9 mouse cellular contexts compared by ENCODE assay signal in genomic region chr2:38433736-38434135, GRCm38 (mm10).
A peak's percentile ranks its signal among the peaks of the same experiment; 100 is the strongest.
DNase-seq lines count a peak whose midpoint lies in the region; ATAC-seq and TF ChIP-seq lines count a peak whose summit lies in the region.
"Had no signal": no experiment of that assay in that cellular context is flagged by ENCODE, and none has a peak within 500 bp of the region (broad histone marks: within the 10 kb centered on the region; RNA-seq: fewer than 3 reads in every experiment).

No protein-coding gene starts in this region.

- no peak overlapping the region for H3K9ac ChIP-seq in hindbrain, postnatal 0 days (replicated peaks; ENCODE audit: low read length)
- H3K9ac ChIP-seq in CH12.LX (ENCODE audit: insufficient read depth, low read depth): no peak overlapping the region
- no peak overlapping the region for H3K9ac ChIP-seq in hindbrain, embryonic 14.5 days
- H3K9ac ChIP-seq: embryonic facial prominence, embryonic 13.5 days had no signal

- no peaks in the 10 kb centered on the region for H3K79me2 ChIP-seq in CH12.LX (replicated peaks; ENCODE audit: control insufficient read depth, extremely low read depth, insufficient read depth, poor library complexity, severe bottlenecking)

- dilution Hi-C loops in CH12.LX (cut with MboI; ENCODE audit: extremely low pct_ligation_motif_present, extremely low pct_unique_long_range_greater_than_20kb, low sequenced_read_pairs): no loop called here

- intact Hi-C loops in left cerebral cortex, postnatal 4 days (cut with DNase I): no loop called here

- peaks cover 4% of the 10 kb centered on the region; the same call in 1 of the 2 replicates for H3K27me3 ChIP-seq in hindbrain, postnatal 0 days (ENCODE audit: insufficient read depth, low read length)
- 0 out of 2 replicates have a peak, but pooled peaks cover 9% of the 10 kb centered on the region for H3K27me3 ChIP-seq in hindbrain, embryonic 10.5 days (ENCODE audit: insufficient read depth, poor library complexity, severe bottlenecking)
- H3K27me3 ChIP-seq in CH12.LX (replicated peaks): peaks cover 5% of the 10 kb centered on the region
- no peaks in the 10 kb centered on the region for H3K27me3 ChIP-seq in thymus, adult 2 months (ENCODE audit: control insufficient read depth, insufficient read depth, low read length)
- H3K27me3 ChIP-seq in hindbrain, embryonic 14.5 days (ENCODE audit: control insufficient read depth, insufficient read depth, low read length): no peaks in the 10 kb centered on the region
- H3K27me3 ChIP-seq: embryonic facial prominence, embryonic 13.5 days had no signal

- no peak overlapping the region for H3K27ac ChIP-seq in hindbrain, postnatal 0 days
- no peak overlapping the region for H3K27ac ChIP-seq in hindbrain, embryonic 10.5 days
- no peak overlapping the region for H3K27ac ChIP-seq in CH12.LX (ENCODE audit: insufficient read depth, low read depth)
- H3K27ac ChIP-seq in thymus, adult 2 months (ENCODE audit: control insufficient read depth, insufficient read depth, low read length): no peak overlapping the region
- no peak overlapping the region for H3K27ac ChIP-seq in hindbrain, embryonic 14.5 days
- H3K27ac ChIP-seq: embryonic facial prominence, embryonic 13.5 days had no signal

- H3K4me2 ChIP-seq in hindbrain, postnatal 0 days (ENCODE audit: low read depth, low read length): no peak overlapping the region
- peak overlapping the region; percentile 7; the same call in 1 of the 2 replicates for H3K4me2 ChIP-seq in CH12.LX (ENCODE audit: insufficient read depth, low read depth, poor library complexity, severe bottlenecking)
- H3K4me2 ChIP-seq in hindbrain, embryonic 14.5 days (replicated peaks): no peak overlapping the region
- H3K4me2 ChIP-seq: embryonic facial prominence, embryonic 13.5 days had no signal

- in situ Hi-C loops in CH12.LX (cut with MboI; ENCODE audit: low pct_ligation_motif_present, low pct_unique_long_range_greater_than_20kb, low sequenced_read_pairs): no loop called here

- no peaks in the 10 kb centered on the region for H3K4me1 ChIP-seq in hindbrain, postnatal 0 days (ENCODE audit: insufficient read depth, low read length)
- H3K4me1 ChIP-seq in hindbrain, embryonic 10.5 days (replicated peaks): 0 out of 2 replicates have a peak, but pooled peaks cover 4% of the 10 kb centered on the region
- H3K4me1 ChIP-seq in CH12.LX (ENCODE audit: control insufficient read depth in 1 of 2, insufficient read depth in 2 of 2): peaks cover 0 to 4% of the 10 kb centered on the region in 2 experiments; a peak in 1 of 4 replicates
- no peaks in the 10 kb centered on the region for H3K4me1 ChIP-seq in thymus, adult 2 months (replicated peaks; ENCODE audit: control insufficient read depth, insufficient read depth, low read length)
- H3K4me1 ChIP-seq in hindbrain, embryonic 14.5 days (replicated peaks; ENCODE audit: control insufficient read depth, insufficient read depth, low read length): no peaks in the 10 kb centered on the region

- DNase-seq in hindbrain, postnatal 0 days (ENCODE audit: low spot score): peak; percentile 53
- DNase-seq in hindbrain, embryonic 10.5 days (ENCODE audit: low spot score): no peak
- peak; percentile 54 for DNase-seq in CH12.LX (ENCODE audit: extremely low read depth)
- peak; percentile 53 for DNase-seq in R1 (ENCODE audit: low read depth, low spot score)
- peak; percentile 19 for DNase-seq in kidney, postnatal 14 days
- DNase-seq in left cerebral cortex, postnatal 4 days: no peak
- DNase-seq in thymus, adult 2 months: no peak
- no peak for DNase-seq in hindbrain, embryonic 14.5 days (ENCODE audit: low spot score)

- TF ChIP-seq CTCF in hindbrain, postnatal 0 days (IDR thresholded peaks at IDR 0.05; ENCODE audit: low read depth): peak; percentile 77
- peak; percentile 78 to 86 for TF ChIP-seq CTCF in CH12.LX (conservative IDR thresholded peaks at IDR 0.05 in 1 of 2, IDR thresholded peaks at IDR 0.05 in 1 of 2; ENCODE audit: low read depth in 2 of 2, low read length in 2 of 2)
- TF ChIP-seq CTCF in thymus, adult 2 months (IDR thresholded peaks at IDR 0.05; ENCODE audit: borderline replicate concordance, control insufficient read depth, extremely low read depth, insufficient read depth, low read length, poor library complexity): no peak

- H3K9me3 ChIP-seq in hindbrain, postnatal 0 days (ENCODE audit: low read length): no peaks in the 10 kb centered on the region
- no peaks in the 10 kb centered on the region for H3K9me3 ChIP-seq in hindbrain, embryonic 10.5 days
- no peaks in the 10 kb centered on the region for H3K9me3 ChIP-seq in CH12.LX (replicated peaks; ENCODE audit: low read length)
- no peaks in the 10 kb centered on the region for H3K9me3 ChIP-seq in hindbrain, embryonic 14.5 days (ENCODE audit: control insufficient read depth, low read length)
- H3K9me3 ChIP-seq: embryonic facial prominence, embryonic 13.5 days had no signal

- TF ChIP-seq RAD21 in CH12.LX (IDR thresholded peaks at IDR 0.05; ENCODE audit: low read depth, low read length): peak; percentile 83

- H3K36me3 ChIP-seq in hindbrain, postnatal 0 days (ENCODE audit: insufficient read depth, low read length): no peaks in the 10 kb centered on the region
- H3K36me3 ChIP-seq in hindbrain, embryonic 10.5 days: no peaks in the 10 kb centered on the region
- no peaks in the 10 kb centered on the region for H3K36me3 ChIP-seq in CH12.LX (replicated peaks in 1 of 2; ENCODE audit: control insufficient read depth in 1 of 2, insufficient read depth in 1 of 2, low read length in 1 of 2)
- H3K36me3 ChIP-seq in thymus, adult 2 months (ENCODE audit: control insufficient read depth, insufficient read depth, low read length): no peaks in the 10 kb centered on the region
- H3K36me3 ChIP-seq in hindbrain, embryonic 14.5 days (replicated peaks; ENCODE audit: control insufficient read depth, insufficient read depth): no peaks in the 10 kb centered on the region
- H3K36me3 ChIP-seq: embryonic facial prominence, embryonic 13.5 days had no signal

- no peak for ATAC-seq in hindbrain, postnatal 0 days
- ATAC-seq in hindbrain, embryonic 14.5 days (ENCODE audit: low FRiP score): no peak

- 13% methylated on average over 3 of the region's 3 CpGs for WGBS in hindbrain, postnatal 0 days
- 14% methylated on average over 3 of the region's 3 CpGs for whole genome bisulfite sequencing in hindbrain, embryonic 10.5 days
- 5% methylated on average over 3 of the region's 3 CpGs for WGBS in thymus, adult 2 months
- 19% methylated on average over 3 of the region's 3 CpGs for WGBS in hindbrain, embryonic 14.5 days

- no peak for TF ChIP-seq EP300 in CH12.LX (IDR thresholded peaks at IDR 0.05; ENCODE audit: low read length)

- TF ChIP-seq POLR2A in CH12.LX (IDR thresholded peaks at IDR 0.05; ENCODE audit: low read depth, low read length): no peak
- no peak for TF ChIP-seq POLR2A in thymus, adult 2 months (IDR thresholded peaks at IDR 0.05; ENCODE audit: control insufficient read depth, extremely low read depth, insufficient read depth, low read length, poor library complexity)

- no peak overlapping the region for H3K4me3 ChIP-seq in hindbrain, postnatal 0 days (ENCODE audit: low read length)
- no peak overlapping the region for H3K4me3 ChIP-seq in hindbrain, embryonic 10.5 days
- no peak overlapping the region for H3K4me3 ChIP-seq in CH12.LX (replicated peaks in 1 of 3; ENCODE audit: low read depth in 2 of 3, low read length in 2 of 3, poor library complexity in 1 of 3)
- H3K4me3 ChIP-seq in thymus, adult 2 months (ENCODE audit: control insufficient read depth, insufficient read depth, low read length): no peak overlapping the region
- no peak overlapping the region for H3K4me3 ChIP-seq in hindbrain, embryonic 14.5 days (replicated peaks; ENCODE audit: low read length)
- H3K4me3 ChIP-seq: embryonic facial prominence, embryonic 13.5 days had no signal

TF ChIP-seq in CH12.LX, 34 proteins besides CTCF, POLR2A, EP300 and RAD21:
- TF ChIP-seq ZC3H11A (IDR thresholded peaks at IDR 0.05; ENCODE audit: low read depth, low read length): peak; percentile 30; the same call in 1 of the 2 replicates
- no peak for TF ChIP-seq RCOR1 (conservative IDR thresholded peaks at IDR 0.05; ENCODE audit: low read depth, low read length)
- no peak for TF ChIP-seq SIN3A (IDR thresholded peaks at IDR 0.05; ENCODE audit: low read length)
- peak; percentile 80 for TF ChIP-seq SMC3 (IDR thresholded peaks at IDR 0.05; ENCODE audit: low read depth, low read length)

Comparison
In these comparisons a context has a peak if more than half of its experiments do, and no peak if none do; other contexts are left out.
1. DNase-seq: peak in hindbrain, postnatal 0 days (single experiment), CH12.LX (single experiment), R1 (single experiment) and kidney, postnatal 14 days (single experiment); none in hindbrain, embryonic 10.5 days (single experiment), left cerebral cortex, postnatal 4 days (single experiment), thymus, adult 2 months (single experiment) and hindbrain, embryonic 14.5 days (single experiment).